Mouse (Mus musculus) effector memory CD4-positive, alpha-beta T cell, adult 5 months (primary cell): Measurements from ENCODE around the gene Med17. TPM values are rescaled to one million over a fixed set of nuclear protein-coding genes. Genes with fewer than 3 reads are reported as not detected.

Experiments used
- polyA plus RNA-seq: library from polyadenylated mRNA; unstranded; fragments of 100-300 nt; shearing (Covaris generic); gene quantifications from one replicate; pipeline ENCODE4 v1.2.1, GENCODE M21; 2017

The Med17 gene
- polyA plus RNA-seq: 36.8 TPM

GRCm38 (mm10) chr9:15279649-15280490 is at the start of gene Med17:
Gene Med17, minus strand, starts transcription at chr9:15279931.

GRCm38 (mm10) chr9:15306398-15307119 is 26.8 kb upstream of the Med17 start, which contains the start of gene 4931406C07Rik:
Gene 4931406C07Rik, minus strand, starts transcription at chr9:15306448.

GRCm38 (mm10) chr9:15305503-15306397 is 26.0 kb upstream of the Med17 start, which contains the start of gene Taf1d:
Gene Taf1d, plus strand, starts transcription at chr9:15306214.

GRCm38 (mm10) chr9:15239042-15239925 is 40.4 kb downstream of the Med17 start, which contains the start of gene Vstm5:
Gene Vstm5, plus strand, starts transcription at chr9:15239045.

Other genes starting within 250 kb of the Med17 start
- 126 TPM for gene Panx1, start 234.5 kb downstream of the Med17 start, polyA plus RNA-seq
- not detected for gene Hephl1, start 167.8 kb downstream of the Med17 start, polyA plus RNA-seq
- gene Vstm5, start 40.9 kb downstream of the Med17 start, polyA plus RNA-seq: not detected
- gene Taf1d, start 26.3 kb upstream of the Med17 start, polyA plus RNA-seq: 129 TPM
- gene 4931406C07Rik, start 26.5 kb upstream of the Med17 start, polyA plus RNA-seq: 1.6 TPM
- 18.2 TPM for gene Cep295, start 77.9 kb upstream of the Med17 start, polyA plus RNA-seq
- gene Smco4, start 213.5 kb upstream of the Med17 start, polyA plus RNA-seq: 88.7 TPM